Mouse (Mus musculus): ENCODE results near the gene Acsl1. TPM values are rescaled to one million over a fixed set of nuclear protein-coding genes. Genes with fewer than 3 reads are reported as not detected.

Gene Acsl1
- polyA plus RNA-seq, 1 experiment: 13.2 TPM

- Histone ChIP-seq H3K4me1 (ENCODE audit: control insufficient read depth, insufficient read depth, insufficient read length) (peaks cover 19% of the 10 kb centered on the region; the same call in 1 of the 2 replicates), H3K27ac (ENCODE audit: insufficient read depth, low read length) (no peak overlapping the region), H3K36me3 (ENCODE audit: control insufficient read depth, insufficient read depth, low read length) (peaks cover 2% of the 10 kb centered on the region), H3K4me3 (ENCODE audit: extremely low read depth, insufficient read depth, insufficient read length) (no peak overlapping the region), H3K27me3 (ENCODE audit: control insufficient read depth, insufficient read depth, low read length) (no peaks in the 10 kb centered on the region)
- no peak for TF ChIP-seq CTCF (IDR thresholded peaks at IDR 0.05; ENCODE audit: extremely low read depth, insufficient read depth, insufficient read length, insufficient replicate concordance)
- TF ChIP-seq POLR2A (IDR thresholded peaks at IDR 0.05; ENCODE audit: low read depth, low read length): no peak
- WGBS: 28% methylated on average over 9 of the region's 9 CpGs
- DNase-seq (ENCODE audit: low read depth in 1 of 2, low spot score in 2 of 2): peak in 1 of 2 experiments; percentile 28
These were observed 40.5 kb downstream of the Acsl1 start for GRCm38 (mm10) chr8:46511336-46511735.

DNA sequence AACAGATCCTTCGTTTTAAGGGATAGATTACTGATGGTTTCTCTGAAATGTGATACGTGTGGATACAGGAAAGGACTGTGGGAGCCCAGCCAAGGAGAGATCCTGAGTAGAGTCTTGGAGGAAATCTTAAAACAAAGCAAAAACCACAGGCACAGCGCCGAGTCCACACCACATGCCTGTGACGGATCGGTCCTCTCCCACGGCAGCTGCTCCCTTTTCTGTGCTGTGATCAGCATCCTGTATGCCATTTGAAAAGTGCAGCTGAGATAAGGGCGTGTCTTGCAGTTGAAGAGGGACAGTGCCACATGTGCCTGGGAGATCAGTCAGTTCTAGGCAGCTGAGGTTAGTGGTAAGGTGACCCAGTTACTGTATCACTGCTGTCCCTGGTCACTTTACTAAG, 41.7 kb downstream of the Acsl1 start:
- DNase-seq (ENCODE audit: low read depth in 1 of 2, low spot score in 2 of 2): no peak
- TF ChIP-seq POLR2A (IDR thresholded peaks at IDR 0.05; ENCODE audit: low read depth, low read length) (no peak), CTCF (IDR thresholded peaks at IDR 0.05; ENCODE audit: extremely low read depth, insufficient read depth, insufficient read length, insufficient replicate concordance) (no peak)
- peaks cover 2% of the 10 kb centered on the region for H3K36me3 ChIP-seq (ENCODE audit: control insufficient read depth, insufficient read depth, low read length)
- 25% methylated on average over 8 of the region's 8 CpGs for WGBS
- no peak overlapping the region for H3K27ac ChIP-seq (ENCODE audit: insufficient read depth, low read length)
- H3K4me3 ChIP-seq (ENCODE audit: extremely low read depth, insufficient read depth, insufficient read length): no peak overlapping the region
- peaks cover 19% of the 10 kb centered on the region; the same call in 1 of the 2 replicates for H3K4me1 ChIP-seq (ENCODE audit: control insufficient read depth, insufficient read depth, insufficient read length)
- no peaks in the 10 kb centered on the region for H3K27me3 ChIP-seq (ENCODE audit: control insufficient read depth, insufficient read depth, low read length)

DNA sequence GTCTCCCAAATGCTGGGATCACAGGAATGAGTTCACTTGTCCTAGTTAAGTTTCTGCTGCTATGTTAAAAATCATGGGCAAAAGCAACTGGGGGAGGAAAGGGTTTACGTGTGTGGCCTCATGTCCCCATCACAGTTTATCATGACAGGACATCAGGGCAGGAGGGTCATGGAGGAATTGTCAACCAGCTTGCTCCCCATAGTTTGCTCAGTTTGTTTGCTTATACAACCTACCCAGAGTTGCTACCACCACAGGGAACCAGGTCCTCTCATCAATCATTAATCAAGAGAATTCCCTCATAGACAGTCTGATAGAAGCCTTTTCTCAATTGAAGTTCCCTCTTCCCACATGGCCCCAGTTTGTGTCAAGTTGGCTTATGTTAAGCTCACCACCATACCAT, 43.2 kb downstream of the Acsl1 start:
- no peak overlapping the region for H3K4me3 ChIP-seq (ENCODE audit: extremely low read depth, insufficient read depth, insufficient read length)
- peaks cover 12% of the 10 kb centered on the region; the same call in 1 of the 2 replicates for H3K4me1 ChIP-seq (ENCODE audit: control insufficient read depth, insufficient read depth, insufficient read length)
- no peaks in the 10 kb centered on the region for H3K27me3 ChIP-seq (ENCODE audit: control insufficient read depth, insufficient read depth, low read length)
- TF ChIP-seq POLR2A (IDR thresholded peaks at IDR 0.05; ENCODE audit: low read depth, low read length): no peak
- no peak for TF ChIP-seq CTCF (IDR thresholded peaks at IDR 0.05; ENCODE audit: extremely low read depth, insufficient read depth, insufficient read length, insufficient replicate concordance)
- WGBS: 95% methylated on average over 1 of the region's 1 CpGs
- no peak overlapping the region for H3K27ac ChIP-seq (ENCODE audit: insufficient read depth, low read length)
- H3K36me3 ChIP-seq (ENCODE audit: control insufficient read depth, insufficient read depth, low read length): peaks cover 3% of the 10 kb centered on the region
- no peak for DNase-seq (ENCODE audit: low read depth in 1 of 2, low spot score in 2 of 2)

- H3K4me3 ChIP-seq (ENCODE audit: extremely low read depth, insufficient read depth, insufficient read length): no peak overlapping the region
- DNase-seq (ENCODE audit: low read depth in 1 of 2, low spot score in 2 of 2): no peak
- peaks cover 10% of the 10 kb centered on the region for H3K36me3 ChIP-seq (ENCODE audit: control insufficient read depth, insufficient read depth, low read length)
- no peak overlapping the region for H3K27ac ChIP-seq (ENCODE audit: insufficient read depth, low read length)
- TF ChIP-seq POLR2A (IDR thresholded peaks at IDR 0.05; ENCODE audit: low read depth, low read length) (no peak), CTCF (IDR thresholded peaks at IDR 0.05; ENCODE audit: extremely low read depth, insufficient read depth, insufficient read length, insufficient replicate concordance) (no peak)
- H3K4me1 ChIP-seq (ENCODE audit: control insufficient read depth, insufficient read depth, insufficient read length): no peaks in the 10 kb centered on the region
- 83% methylated on average over 6 of the region's 6 CpGs for WGBS
- H3K27me3 ChIP-seq (ENCODE audit: control insufficient read depth, insufficient read depth, low read length): no peaks in the 10 kb centered on the region
These were observed 49.8 kb downstream of the Acsl1 start for GRCm38 (mm10) chr8:46520667-46521066.

GRCm38 (mm10) chr8:46526098-46526497, 55.3 kb downstream of the Acsl1 start:
- TF ChIP-seq POLR2A (IDR thresholded peaks at IDR 0.05; ENCODE audit: low read depth, low read length) (no peak), CTCF (IDR thresholded peaks at IDR 0.05; ENCODE audit: extremely low read depth, insufficient read depth, insufficient read length, insufficient replicate concordance) (no peak)
- no peak overlapping the region for H3K27ac ChIP-seq (ENCODE audit: insufficient read depth, low read length)
- no peak for DNase-seq (ENCODE audit: low read depth in 1 of 2, low spot score in 2 of 2)

GRCm38 (mm10) chr8:46526821-46527220, 56.0 kb downstream of the Acsl1 start:
- no peak overlapping the region for H3K4me3 ChIP-seq (ENCODE audit: extremely low read depth, insufficient read depth, insufficient read length)
- TF ChIP-seq POLR2A (IDR thresholded peaks at IDR 0.05; ENCODE audit: low read depth, low read length): no peak
- no peak for TF ChIP-seq CTCF (IDR thresholded peaks at IDR 0.05; ENCODE audit: extremely low read depth, insufficient read depth, insufficient read length, insufficient replicate concordance)
- H3K27ac ChIP-seq (ENCODE audit: insufficient read depth, low read length): no peak overlapping the region
- no peaks in the 10 kb centered on the region for H3K27me3 ChIP-seq (ENCODE audit: control insufficient read depth, insufficient read depth, low read length)
- no peaks in the 10 kb centered on the region for H3K4me1 ChIP-seq (ENCODE audit: control insufficient read depth, insufficient read depth, insufficient read length)
- H3K36me3 ChIP-seq (ENCODE audit: control insufficient read depth, insufficient read depth, low read length): peaks cover 13% of the 10 kb centered on the region; the same call in 1 of the 2 replicates
- 88% methylated on average over 10 of the region's 10 CpGs for WGBS
- DNase-seq (ENCODE audit: low read depth in 1 of 2, low spot score in 2 of 2): no peak

More at GRCm38 (mm10) chr8:46526098-46526497, 55.3 kb downstream of the Acsl1 start:
- H3K4me3 ChIP-seq (ENCODE audit: extremely low read depth, insufficient read depth, insufficient read length): no peak overlapping the region
- 94% methylated on average over 8 of the region's 8 CpGs for WGBS
- H3K27me3 ChIP-seq (ENCODE audit: control insufficient read depth, insufficient read depth, low read length): no peaks in the 10 kb centered on the region
- H3K4me1 ChIP-seq (ENCODE audit: control insufficient read depth, insufficient read depth, insufficient read length): no peaks in the 10 kb centered on the region
- H3K36me3 ChIP-seq (ENCODE audit: control insufficient read depth, insufficient read depth, low read length): peaks cover 10% of the 10 kb centered on the region; the same call in 1 of the 2 replicates

DNA sequence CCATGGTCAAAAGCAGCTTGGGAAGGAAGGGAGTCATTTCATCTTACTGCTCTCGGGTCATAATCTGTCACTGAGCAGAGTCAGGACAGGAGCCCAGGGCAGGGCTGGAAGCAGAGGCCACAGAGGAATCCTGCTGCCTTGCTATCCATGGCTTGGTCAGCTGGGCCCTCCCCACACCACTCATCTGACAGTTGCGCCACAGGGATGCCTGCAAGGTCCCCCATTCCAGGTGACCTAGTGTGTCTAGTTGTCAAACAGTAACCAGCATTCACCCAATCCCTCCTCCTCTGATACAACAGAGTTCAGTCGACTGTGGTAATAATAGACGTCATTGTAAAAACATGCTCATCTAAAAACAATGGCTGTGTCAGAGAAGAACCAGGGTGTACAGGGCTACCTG, 58.7 kb downstream of the Acsl1 start:
- no peak for DNase-seq (ENCODE audit: low read depth in 1 of 2, low spot score in 2 of 2)
- no peak for TF ChIP-seq CTCF (IDR thresholded peaks at IDR 0.05; ENCODE audit: extremely low read depth, insufficient read depth, insufficient read length, insufficient replicate concordance)
- Histone ChIP-seq H3K36me3 (ENCODE audit: control insufficient read depth, insufficient read depth, low read length) (peaks cover 15% of the 10 kb centered on the region; the same call in 1 of the 2 replicates), H3K27me3 (ENCODE audit: control insufficient read depth, insufficient read depth, low read length) (no peaks in the 10 kb centered on the region), H3K4me1 (ENCODE audit: control insufficient read depth, insufficient read depth, insufficient read length) (no peaks in the 10 kb centered on the region), H3K27ac (ENCODE audit: insufficient read depth, low read length) (no peak overlapping the region), H3K4me3 (ENCODE audit: extremely low read depth, insufficient read depth, insufficient read length) (no peak overlapping the region)
- 94% methylated on average over 4 of the region's 4 CpGs for WGBS

All from spleen, adult 2 months (tissue).